ENCODE assay signal across 26 mouse cellular contexts in the genomic region with DNA sequence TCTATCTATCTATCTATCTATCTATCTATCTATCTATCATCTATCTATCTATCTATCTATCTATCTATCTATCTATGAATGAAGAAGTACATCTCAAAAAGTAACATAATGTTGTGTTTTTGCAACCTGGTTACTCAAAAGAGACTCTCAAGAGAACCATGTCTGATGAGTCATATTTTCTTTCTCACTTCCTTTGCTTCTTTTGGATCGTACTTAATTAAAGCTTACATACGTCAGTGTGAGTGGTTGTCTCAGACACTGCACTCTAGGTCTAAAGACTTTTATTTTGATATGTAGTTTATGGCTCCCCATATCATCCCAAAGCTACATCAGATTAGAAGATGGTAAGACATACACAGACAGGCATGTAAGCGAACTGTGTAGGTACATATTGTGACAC. TPM values are rescaled to one million over a fixed set of nuclear protein-coding genes. Genes with fewer than 3 reads are reported as not detected.
DNase-seq lines count a peak whose midpoint lies in the region; ATAC-seq and TF ChIP-seq lines count a peak whose summit lies in the region.
"Had no signal": no experiment of that assay in that cellular context is flagged by ENCODE, and none has a peak within 500 bp of the region (broad histone marks: within the 10 kb centered on the region; RNA-seq: fewer than 3 reads in every experiment).

No protein-coding gene starts in this region.

- no peak for TF ChIP-seq CTCF in CH12.LX (conservative IDR thresholded peaks at IDR 0.05 in 1 of 2, IDR thresholded peaks at IDR 0.05 in 1 of 2; ENCODE audit: low read depth in 2 of 2, low read length in 2 of 2)

- 92% methylated on average over 3 of the region's 3 CpGs for WGBS in midbrain, embryonic 11.5 days
- 90% methylated on average over 3 of the region's 3 CpGs for WGBS in midbrain, embryonic 15.5 days

- no peaks in the 10 kb centered on the region for H3K4me1 ChIP-seq in midbrain, embryonic 11.5 days (ENCODE audit: control insufficient read depth, insufficient read depth, low read length)
- no peaks in the 10 kb centered on the region for H3K4me1 ChIP-seq in midbrain, embryonic 15.5 days
- H3K4me1 ChIP-seq in CH12.LX (ENCODE audit: control insufficient read depth in 1 of 2, insufficient read depth in 2 of 2), result peaks cover 2 to 14% of the 10 kb centered on the region in 2 experiments; a peak in 3 of 4 replicates
- H3K4me1 ChIP-seq: embryonic facial prominence, embryonic 10.5 days; embryonic facial prominence, embryonic 12.5 days; forebrain, embryonic 13.5 days; forebrain, embryonic 15.5 days had no signal

- no peaks in the 10 kb centered on the region for H3K9me3 ChIP-seq in midbrain, embryonic 11.5 days (ENCODE audit: control insufficient read depth, low read length)
- H3K9me3 ChIP-seq in midbrain, embryonic 15.5 days, result no peaks in the 10 kb centered on the region
- H3K9me3 ChIP-seq in CH12.LX (replicated peaks; ENCODE audit: low read length), result no peaks in the 10 kb centered on the region
- H3K9me3 ChIP-seq: embryonic facial prominence, embryonic 10.5 days; embryonic facial prominence, embryonic 12.5 days; forebrain, embryonic 13.5 days; forebrain, embryonic 15.5 days had no signal

- peak; percentile 97 for TF ChIP-seq EP300 in CH12.LX (IDR thresholded peaks at IDR 0.05; ENCODE audit: low read length)

- dilution Hi-C loops in CH12.LX (cut with MboI; ENCODE audit: extremely low pct_ligation_motif_present, extremely low pct_unique_long_range_greater_than_20kb, low sequenced_read_pairs), result no loop called here

- no peak overlapping the region for H3K4me2 ChIP-seq in midbrain, embryonic 11.5 days
- H3K4me2 ChIP-seq in midbrain, embryonic 15.5 days, result no peak overlapping the region
- H3K4me2 ChIP-seq in CH12.LX (ENCODE audit: insufficient read depth, low read depth, poor library complexity, severe bottlenecking), result peak overlapping the region; percentile 67; the same call in 1 of the 2 replicates
- H3K4me2 ChIP-seq: embryonic facial prominence, embryonic 12.5 days; forebrain, embryonic 13.5 days; forebrain, embryonic 15.5 days had no signal

- no peaks in the 10 kb centered on the region for H3K36me3 ChIP-seq in midbrain, embryonic 11.5 days (ENCODE audit: control insufficient read depth, insufficient read depth, low read length)
- no peaks in the 10 kb centered on the region for H3K36me3 ChIP-seq in midbrain, embryonic 15.5 days (replicated peaks)
- H3K36me3 ChIP-seq in CH12.LX (replicated peaks in 1 of 2; ENCODE audit: control insufficient read depth in 1 of 2, insufficient read depth in 1 of 2, low read length in 1 of 2), result no peaks in the 10 kb centered on the region
- H3K36me3 ChIP-seq: embryonic facial prominence, embryonic 10.5 days; embryonic facial prominence, embryonic 12.5 days; forebrain, embryonic 15.5 days had no signal

- DNase-seq in midbrain, embryonic 11.5 days (ENCODE audit: low spot score, missing footprints), result peak; percentile 59
- DNase-seq in 416B (ENCODE audit: low read depth), result peak; percentile 79
- peak; percentile 81 for DNase-seq in CH12.LX (ENCODE audit: extremely low read depth)
- no peak for DNase-seq in right cerebral cortex, postnatal 25 days
- DNase-seq in adrenal gland, postnatal 10 days, result no peak
- no peak for DNase-seq in right cerebral cortex, postnatal 36 days (ENCODE audit: low spot score in 2 of 2)
- DNase-seq: adrenal gland, adult 2 months; adrenal gland, postnatal 14 days; adrenal gland, postnatal 36 days; B cell, adult 2 months; cerebellum, adult 11-12 months; cerebellum, adult 2 months; cerebellum, adult 9-10 months; cerebellum, postnatal 10 days; cerebellum, postnatal 25 days; forebrain, postnatal 0 days had no signal

- no peak overlapping the region for H3K27ac ChIP-seq in midbrain, embryonic 11.5 days (ENCODE audit: low read depth, low read length)
- no peak overlapping the region for H3K27ac ChIP-seq in midbrain, embryonic 15.5 days
- no peak overlapping the region for H3K27ac ChIP-seq in CH12.LX (ENCODE audit: insufficient read depth, low read depth)
- H3K27ac ChIP-seq: embryonic facial prominence, embryonic 10.5 days; embryonic facial prominence, embryonic 12.5 days; forebrain, embryonic 13.5 days; forebrain, embryonic 15.5 days had no signal

- in situ Hi-C loops in CH12.LX (cut with MboI; ENCODE audit: low pct_ligation_motif_present, low pct_unique_long_range_greater_than_20kb, low sequenced_read_pairs), result no loop called here

- no peak for ATAC-seq in midbrain, embryonic 11.5 days (ENCODE audit: low FRiP score)
- no peak for ATAC-seq in midbrain, embryonic 15.5 days (replicated peaks)
- ATAC-seq: forebrain, embryonic 13.5 days; forebrain, embryonic 15.5 days; forebrain, postnatal 0 days had no signal

- no peak for TF ChIP-seq POLR2A in CH12.LX (IDR thresholded peaks at IDR 0.05; ENCODE audit: low read depth, low read length)

- TF ChIP-seq RAD21 in CH12.LX (IDR thresholded peaks at IDR 0.05; ENCODE audit: low read depth, low read length), result no peak

- H3K9ac ChIP-seq in midbrain, embryonic 11.5 days (ENCODE audit: low read length), result no peak overlapping the region
- no peak overlapping the region for H3K9ac ChIP-seq in midbrain, embryonic 15.5 days
- no peak overlapping the region for H3K9ac ChIP-seq in CH12.LX (ENCODE audit: insufficient read depth, low read depth)
- H3K9ac ChIP-seq: embryonic facial prominence, embryonic 12.5 days; forebrain, embryonic 13.5 days; forebrain, embryonic 15.5 days; forebrain, postnatal 0 days had no signal

- no peak overlapping the region for H3K4me3 ChIP-seq in midbrain, embryonic 11.5 days (ENCODE audit: low read depth, low read length)
- H3K4me3 ChIP-seq in midbrain, embryonic 15.5 days, result no peak overlapping the region
- H3K4me3 ChIP-seq in CH12.LX (replicated peaks in 1 of 3; ENCODE audit: low read depth in 2 of 3, low read length in 2 of 3, poor library complexity in 1 of 3), result no peak overlapping the region
- H3K4me3 ChIP-seq: embryonic facial prominence, embryonic 10.5 days; embryonic facial prominence, embryonic 12.5 days; forebrain, embryonic 13.5 days; forebrain, embryonic 15.5 days had no signal

- H3K79me2 ChIP-seq in CH12.LX (replicated peaks; ENCODE audit: control insufficient read depth, extremely low read depth, insufficient read depth, poor library complexity, severe bottlenecking), result no peaks in the 10 kb centered on the region

- H3K27me3 ChIP-seq in midbrain, embryonic 11.5 days (ENCODE audit: control insufficient read depth, insufficient read depth, low read length), result no peaks in the 10 kb centered on the region
- H3K27me3 ChIP-seq in midbrain, embryonic 15.5 days (replicated peaks), result no peaks in the 10 kb centered on the region
- no peaks in the 10 kb centered on the region for H3K27me3 ChIP-seq in CH12.LX (replicated peaks)
- H3K27me3 ChIP-seq: embryonic facial prominence, embryonic 12.5 days; forebrain, embryonic 13.5 days; forebrain, embryonic 15.5 days had no signal

TF ChIP-seq in CH12.LX, 34 proteins besides CTCF, POLR2A, EP300 and RAD21:
- TF ChIP-seq E2F4 (IDR thresholded peaks at IDR 0.05; ENCODE audit: insufficient replicate concordance, low read depth, low read length) (no peak), ZNF384 (IDR thresholded peaks at IDR 0.05; ENCODE audit: low read depth, low read length) (no peak), MAFK (IDR thresholded peaks at IDR 0.05; ENCODE audit: insufficient replicate concordance, low read length) (no peak), MEF2A (IDR thresholded peaks at IDR 0.05; ENCODE audit: borderline replicate concordance, low read depth, low read length) (peak; percentile 81; the same call in 1 of the 2 replicates), ETS1 (conservative IDR thresholded peaks at IDR 0.05; ENCODE audit: low read depth, low read length) (peak; percentile 64), NRF1 (IDR thresholded peaks at IDR 0.05; ENCODE audit: low read depth, low read length) (no peak), BHLHE40 (IDR thresholded peaks at IDR 0.05; ENCODE audit: low read depth, low read length) (no peak), JUN (IDR thresholded peaks at IDR 0.05; ENCODE audit: insufficient read depth, low read depth, low read length) (peak; percentile 94), IRF4 (IDR thresholded peaks at IDR 0.05; ENCODE audit: low read depth, low read length) (peak; percentile 96), ZMIZ1 (IDR thresholded peaks at IDR 0.05; ENCODE audit: low read depth, low read length) (no peak), GABPA (IDR thresholded peaks at IDR 0.05; ENCODE audit: insufficient replicate concordance, low read depth, low read length) (no peak), JUND (conservative IDR thresholded peaks at IDR 0.05; ENCODE audit: low read depth, low read length) (peak; percentile 97), MAX (IDR thresholded peaks at IDR 0.05; ENCODE audit: low read length) (no peak), CHD2 (IDR thresholded peaks at IDR 0.05; ENCODE audit: low read length) (no peak), MXI1 (IDR thresholded peaks at IDR 0.05; ENCODE audit: low read depth, low read length) (no peak), ZKSCAN1 (IDR thresholded peaks at IDR 0.05; ENCODE audit: borderline replicate concordance, low read depth, low read length) (no peak)

RNA-seq across cellular contexts. Expression of gene Tpte, which starts 10.1 kb away (rescaled TPM):
- not detected in 2 replicates for polyA plus RNA-seq in midbrain, embryonic 11.5 days (2014; fragmentation: Nextera tagmentation; extraction: Ambion mirVana)
- polyA plus RNA-seq in midbrain, embryonic 15.5 days (2015; fragmentation: Nextera tagmentation; extraction: Ambion mirVana), result not detected in 2 replicates
- total RNA-seq in CH12.LX (2012; rRNA removed) (not detected in 2 replicates), CH12.LX (2014; rRNA removed) (not detected in 2 replicates)
- not detected in 2 replicates for polyA plus RNA-seq in CH12.LX (2012; ENCODE audit: insufficient read length, low read depth)
- not detected for total RNA-seq in adrenal gland, postnatal 10 days (2021)
- total RNA-seq: adrenal gland, adult 2 months; adrenal gland, postnatal 14 days; adrenal gland, postnatal 36 days; ES-E14; forebrain, postnatal 0 days; MEL had no signal
- polyA plus RNA-seq: cerebellum, adult 2 months; cortical plate, adult 2 months; embryonic facial prominence, embryonic 10.5 days; embryonic facial prominence, embryonic 12.5 days; embryonic facial prominence, embryonic 14.5 days; forebrain, embryonic 11.5 days; forebrain, embryonic 13.5 days; forebrain, embryonic 15.5 days; forebrain, postnatal 0 days had no signal

RNA-seq across cellular contexts. Expression of gene Thsd1, which starts 46.0 kb away (rescaled TPM):
- 8.3 and 10.5 TPM in 2 replicates for polyA plus RNA-seq in midbrain, embryonic 11.5 days (2014; fragmentation: Nextera tagmentation; extraction: Ambion mirVana)
- polyA plus RNA-seq in midbrain, embryonic 15.5 days (2015; fragmentation: Nextera tagmentation; extraction: Ambion mirVana), result 7.6 and 8.5 TPM in 2 replicates
- 0.30 and 0.34 TPM in 2 replicates for total RNA-seq in CH12.LX (2012; rRNA removed)
- total RNA-seq in CH12.LX (2014; rRNA removed), result 0.12 and 0.26 TPM in 2 replicates
- 0.75 and 0.83 TPM in 2 replicates for polyA plus RNA-seq in CH12.LX (2012; ENCODE audit: insufficient read length, low read depth)
- 1 to 10 TPM; 7.4 to 9.2 TPM for total RNA-seq in adrenal gland, postnatal 10 days (2021)
- total RNA-seq: MEL had no signal

Comparison
In these comparisons a context has a peak if more than half of its experiments do, and no peak if none do; other contexts are left out.
1. DNase-seq: peak in midbrain, embryonic 11.5 days (single experiment), 416B (single experiment) and CH12.LX (single experiment); none in right cerebral cortex, postnatal 25 days (single experiment), adrenal gland, postnatal 10 days (single experiment) and right cerebral cortex, postnatal 36 days (0 of 2).